Mouse (Mus musculus): ENCODE data around the gene Id2.

Id2 gene

DNA sequence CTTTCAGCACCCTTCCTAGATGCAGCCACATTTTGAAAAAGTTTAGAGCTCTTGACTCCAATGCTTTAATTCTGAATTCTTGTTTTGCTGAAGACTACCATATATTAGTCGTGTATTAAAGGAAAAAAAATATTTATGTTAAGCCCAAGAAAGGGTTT is at the start of gene Id2:
TSS of gene Id2 (minus strand) at position 89 of the 158 bp plus-strand sequence.
- no peak for DNase-seq (ENCODE audit: low read depth)

DNA sequence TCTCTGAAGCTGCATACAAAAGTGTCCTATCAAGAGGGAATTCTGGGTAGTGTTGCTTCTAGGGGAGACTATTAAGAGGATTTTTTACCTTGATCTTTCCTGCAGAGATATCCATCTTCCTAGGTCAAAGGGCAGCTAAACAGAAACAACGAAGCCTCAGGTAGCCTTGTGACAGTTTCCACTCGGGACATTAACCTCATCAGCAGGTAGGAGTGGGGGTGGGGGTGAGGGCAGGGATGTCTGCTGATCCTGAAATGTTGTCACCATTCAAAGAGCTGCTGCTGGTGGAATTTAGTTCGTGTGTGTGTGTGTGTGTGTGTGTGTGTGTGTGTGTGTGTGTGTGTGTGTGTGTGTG is 48.4 kb upstream of the Id2 start:
- DNase-seq (ENCODE audit: low read depth), result no peak

DNA sequence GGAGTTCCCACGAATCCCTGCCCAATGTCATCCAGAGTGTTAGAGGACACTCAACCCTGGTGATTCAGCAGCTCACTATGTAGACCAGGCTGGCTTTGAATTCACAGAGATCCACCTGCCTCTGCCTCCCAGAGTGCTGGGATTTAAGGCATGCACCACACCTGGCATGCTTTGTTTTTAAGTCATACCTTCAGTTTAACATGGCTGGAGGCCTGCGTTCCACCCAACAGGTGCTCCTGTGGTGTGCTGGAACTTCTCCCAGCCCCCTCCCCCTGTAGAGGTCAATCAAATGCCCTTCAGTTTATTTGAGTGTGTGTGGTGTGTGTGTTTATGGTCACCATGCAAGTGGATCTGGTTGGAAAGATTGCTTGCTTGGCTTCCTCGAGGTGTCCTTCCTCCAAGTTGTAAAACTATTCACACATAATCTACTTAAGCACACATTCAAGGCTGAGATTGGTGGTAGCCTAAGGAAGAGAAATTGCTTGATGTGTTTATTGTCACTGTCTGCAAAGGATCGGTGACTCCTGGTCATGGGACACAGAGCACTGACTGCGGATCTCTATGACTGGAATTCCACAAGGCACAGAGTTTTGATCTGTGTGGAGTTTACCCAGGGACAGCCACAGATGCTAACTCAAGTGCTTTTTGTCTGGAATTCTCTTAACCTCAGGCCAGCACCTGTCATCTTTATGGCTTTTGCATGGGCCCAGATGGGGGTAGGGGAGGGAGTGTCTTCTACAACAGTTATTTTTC is 47.8 kb upstream of the Id2 start:
- no peak for DNase-seq (ENCODE audit: low read depth)

DNA sequence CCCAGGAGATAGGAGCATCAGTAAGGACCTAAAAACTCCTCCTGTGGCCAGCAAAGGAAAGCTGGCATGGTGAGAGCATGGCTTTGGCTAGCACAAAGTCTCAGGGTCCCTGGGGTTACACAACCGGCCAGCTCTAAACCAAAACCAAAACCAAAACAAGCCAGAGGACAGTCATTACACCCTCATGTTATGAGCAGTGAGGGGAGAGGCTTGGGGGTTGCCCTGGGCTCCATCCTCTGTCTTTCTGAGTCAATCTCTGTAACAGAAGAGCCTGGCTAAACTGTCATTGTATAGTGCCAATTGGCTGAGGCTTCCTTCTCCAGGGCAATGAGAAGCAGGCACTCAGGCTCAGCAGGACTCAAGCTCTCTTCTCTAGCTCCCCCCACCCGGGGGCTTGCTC is 46.6 kb upstream of the Id2 start:
- no peak for DNase-seq (ENCODE audit: low read depth)

DNA sequence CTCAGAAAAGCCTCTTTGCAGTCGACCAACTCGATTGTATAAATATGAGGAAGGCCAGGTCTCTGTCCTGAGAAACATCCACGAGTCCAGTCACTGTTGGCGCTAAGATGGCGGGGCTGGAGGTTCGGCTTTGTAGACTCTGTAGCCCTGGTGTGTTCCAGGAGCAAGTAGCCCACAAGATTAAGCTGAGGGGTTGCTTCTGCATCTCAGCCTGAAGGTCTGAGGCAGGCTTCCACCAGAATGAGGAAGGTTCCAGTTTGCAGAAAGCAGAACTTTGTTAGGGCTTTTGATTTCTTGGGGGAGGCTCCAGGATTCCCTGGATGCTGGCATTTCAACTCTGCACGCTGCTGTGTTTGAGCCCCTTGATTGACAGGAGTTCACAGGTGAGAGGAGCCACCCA is 45.3 kb upstream of the Id2 start:
- no peak for DNase-seq (ENCODE audit: low read depth)

DNA sequence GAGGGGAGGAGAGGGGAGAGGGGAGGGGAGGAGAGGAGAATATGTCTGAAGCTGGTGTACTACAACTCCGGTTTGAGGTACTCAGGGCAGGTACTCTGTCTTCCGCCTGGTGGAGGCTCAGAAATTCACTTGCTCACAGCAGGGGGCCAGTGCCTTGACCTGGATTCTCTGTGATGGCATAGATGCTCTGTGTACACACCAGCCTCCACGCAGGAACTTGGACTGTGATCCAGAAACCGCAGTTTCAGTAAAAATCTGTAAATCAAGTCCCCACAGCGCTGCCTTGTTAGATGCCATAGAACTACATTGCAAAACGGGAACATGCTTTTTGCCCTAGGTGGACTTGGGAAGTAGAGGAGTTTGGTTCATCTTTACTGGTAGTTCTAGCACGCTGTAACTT is 44.4 kb upstream of the Id2 start:
- DNase-seq (ENCODE audit: low read depth), result no peak

DNA sequence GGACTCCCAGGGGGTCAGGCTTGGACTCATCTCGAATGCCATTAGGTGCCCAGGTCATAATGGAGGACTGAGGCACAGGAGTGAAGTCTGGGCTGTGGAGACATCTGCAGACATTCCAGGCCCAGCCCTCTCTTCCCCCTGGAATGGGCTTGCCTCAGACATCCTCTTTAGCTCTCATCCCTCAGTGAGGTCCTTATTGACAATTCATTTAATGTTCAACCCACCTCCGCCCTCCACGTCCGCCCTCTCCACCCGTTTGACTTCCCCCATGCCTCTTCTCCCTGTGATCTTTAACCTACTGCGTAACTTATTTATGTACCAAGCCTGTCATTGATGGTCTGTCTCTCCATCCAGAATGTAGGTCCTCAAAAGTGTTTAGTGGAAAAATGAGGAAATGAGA is 43.2 kb upstream of the Id2 start:
- no peak for DNase-seq (ENCODE audit: low read depth)

DNA sequence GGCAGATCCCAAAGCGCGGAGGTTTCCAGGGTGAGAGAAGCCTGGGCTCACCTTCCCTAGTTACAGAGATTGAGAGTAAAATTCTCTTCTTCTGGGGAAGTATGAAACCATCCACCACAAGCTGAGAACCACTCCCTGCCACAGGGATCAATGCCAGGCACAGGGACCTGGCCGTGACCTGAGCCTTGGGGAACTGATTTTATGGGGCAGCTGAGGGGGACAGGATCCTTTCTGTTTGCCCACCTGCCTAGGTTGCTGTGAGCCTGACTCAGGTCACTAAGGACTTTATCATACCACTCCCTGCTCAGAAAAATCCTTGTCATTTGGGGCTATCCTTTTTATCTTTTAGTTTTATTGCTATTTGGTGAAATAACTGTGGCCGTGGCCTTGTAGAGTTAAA is 41.7 kb upstream of the Id2 start:
- no peak for DNase-seq (ENCODE audit: low read depth)

DNA sequence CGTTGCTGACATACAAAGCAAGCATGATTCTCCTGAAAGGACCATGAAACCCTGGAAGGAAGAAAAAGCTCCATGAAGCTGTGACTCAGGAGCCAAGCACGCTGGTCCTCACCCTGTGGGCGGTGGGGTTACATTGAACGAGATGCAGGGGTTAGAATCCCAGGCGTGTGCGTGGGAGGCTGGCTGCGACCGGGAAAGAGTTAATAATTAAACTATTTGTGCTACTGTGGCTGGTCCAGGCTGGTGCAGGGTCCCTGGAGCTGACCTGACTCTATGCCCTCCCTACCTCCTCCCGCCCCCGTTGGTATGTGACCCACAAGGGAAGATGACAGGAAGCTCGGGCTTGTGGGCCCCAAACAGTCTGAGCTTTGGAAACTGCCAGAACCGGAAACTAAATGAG is 35.1 kb upstream of the Id2 start:
- no peak for DNase-seq (ENCODE audit: low read depth)

DNA sequence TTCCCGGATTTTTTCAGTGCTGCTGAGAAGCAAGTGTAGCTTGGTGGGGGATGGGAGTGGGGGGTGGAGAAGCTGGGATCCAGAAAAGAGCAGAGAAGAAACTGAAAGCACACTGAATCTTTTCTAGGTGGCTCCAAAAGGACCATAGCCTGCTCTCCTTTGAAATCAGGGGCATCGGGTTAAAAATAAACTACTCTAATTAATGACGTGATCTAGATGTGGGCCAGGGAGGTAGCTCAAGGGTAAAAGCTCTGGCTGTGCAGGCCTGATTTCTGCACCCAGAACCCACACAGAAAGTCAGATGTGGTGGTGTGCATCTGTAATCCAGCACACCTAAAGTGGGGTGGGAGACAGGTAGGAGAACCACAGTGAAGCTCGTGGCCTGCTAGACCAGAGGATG is 30.7 kb upstream of the Id2 start:
- no peak for DNase-seq (ENCODE audit: low read depth)

DNA sequence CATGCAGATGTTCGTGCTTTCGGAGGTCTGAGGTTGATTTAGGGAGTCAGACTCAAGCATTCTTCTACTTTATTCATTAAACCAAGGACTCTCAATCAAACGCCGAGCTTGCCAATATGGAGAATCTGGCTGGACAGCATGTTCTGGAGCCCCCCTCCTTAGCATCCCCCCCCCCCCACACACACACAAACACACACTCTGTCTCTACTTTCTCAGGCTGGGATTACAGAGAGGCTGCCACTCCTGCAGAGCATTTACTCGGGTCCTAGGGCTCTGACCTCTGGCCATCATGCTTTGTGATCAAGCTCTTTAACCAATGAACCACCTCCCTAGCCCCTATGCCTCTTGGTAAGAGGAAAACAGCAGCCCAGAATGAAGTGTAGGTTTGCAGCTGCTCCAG is 29.3 kb upstream of the Id2 start:
- DNase-seq (ENCODE audit: low read depth), result no peak

DNA sequence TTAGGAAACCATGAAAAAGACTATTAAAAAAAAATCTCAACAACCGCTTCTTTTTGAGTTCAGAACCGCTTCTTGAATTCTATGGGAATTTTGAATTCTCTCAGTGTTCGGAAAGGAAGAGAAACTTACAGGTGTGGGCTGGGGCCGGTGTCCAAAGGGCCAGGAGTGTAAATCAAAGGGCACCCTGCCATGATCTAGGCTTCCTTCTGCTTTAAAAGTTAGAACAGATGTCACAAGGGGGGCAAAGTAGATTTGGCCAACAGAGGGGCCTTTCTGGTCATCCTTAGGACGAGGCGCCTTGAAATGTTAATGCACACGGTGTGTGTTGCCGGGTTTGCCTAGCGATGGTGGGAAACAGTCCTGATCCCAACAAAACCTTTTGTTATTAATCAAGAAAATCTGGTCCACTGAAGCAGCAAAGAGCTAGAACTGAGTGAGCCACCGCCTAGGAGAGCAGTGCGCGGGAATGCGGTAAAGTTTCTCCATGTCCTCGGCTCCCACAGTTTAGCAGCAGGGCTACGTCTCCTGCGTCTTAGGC is 28.4 kb upstream of the Id2 start:
- no peak for DNase-seq (ENCODE audit: low read depth)

DNA sequence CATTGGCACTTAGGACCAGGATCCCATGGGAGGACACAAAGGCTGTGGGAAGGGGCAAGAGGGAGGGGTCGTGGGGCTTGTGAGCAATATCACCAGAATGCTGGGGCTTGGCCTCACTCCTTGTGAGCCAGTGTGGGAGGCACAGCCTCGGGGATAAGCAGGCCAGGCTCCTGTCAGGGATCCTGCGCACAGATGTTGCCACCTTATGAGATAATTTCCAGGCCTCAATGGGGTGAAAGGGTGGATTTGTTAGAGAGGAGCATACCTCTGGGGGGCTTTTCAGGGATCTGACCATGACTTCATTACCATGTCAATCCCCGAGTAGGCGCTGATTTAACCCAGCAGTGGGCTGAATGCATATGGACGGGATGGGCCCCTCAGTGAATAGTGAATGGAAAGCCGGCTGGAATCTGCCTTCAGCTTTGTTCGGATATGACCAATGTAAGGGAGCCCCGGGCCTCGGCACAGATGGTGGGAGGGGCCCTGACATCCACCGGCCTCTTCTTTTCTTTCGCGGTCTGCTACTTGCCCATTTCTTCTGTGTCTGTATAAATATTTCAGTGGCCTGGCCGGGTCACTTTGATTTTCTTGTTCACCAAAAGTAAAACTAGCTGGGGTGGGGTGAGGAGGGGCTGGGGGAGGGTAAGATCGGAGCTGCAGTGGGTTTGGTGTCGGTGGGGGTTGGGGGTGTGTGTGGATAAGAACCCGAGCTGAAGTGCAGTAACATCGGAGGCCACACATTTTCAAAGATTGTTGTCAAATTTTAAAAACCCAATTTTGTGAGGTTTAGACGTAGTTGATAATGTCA is 27.7 kb upstream of the Id2 start:
- DNase-seq (ENCODE audit: low read depth), result no peak

DNA sequence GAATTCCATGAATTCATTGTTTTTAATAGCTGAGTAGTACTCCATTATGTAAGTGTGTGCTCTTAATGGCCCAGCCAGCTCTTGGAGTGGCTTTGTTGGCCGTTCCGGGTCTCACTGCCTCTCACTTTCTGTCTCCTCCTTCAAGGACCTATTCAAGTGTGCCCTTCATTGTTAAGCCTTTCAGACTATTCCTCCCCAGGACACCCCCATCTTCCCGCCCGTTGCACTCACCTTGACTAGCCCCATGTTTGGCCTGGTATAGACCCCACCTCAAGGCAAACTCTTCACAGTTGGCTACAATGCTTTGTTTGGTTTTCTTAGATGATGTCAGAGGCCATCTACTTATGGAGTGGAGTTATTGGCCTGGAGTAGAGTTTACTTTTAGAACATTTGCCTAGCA is 23.8 kb upstream of the Id2 start:
- no peak for DNase-seq (ENCODE audit: low read depth)

DNA sequence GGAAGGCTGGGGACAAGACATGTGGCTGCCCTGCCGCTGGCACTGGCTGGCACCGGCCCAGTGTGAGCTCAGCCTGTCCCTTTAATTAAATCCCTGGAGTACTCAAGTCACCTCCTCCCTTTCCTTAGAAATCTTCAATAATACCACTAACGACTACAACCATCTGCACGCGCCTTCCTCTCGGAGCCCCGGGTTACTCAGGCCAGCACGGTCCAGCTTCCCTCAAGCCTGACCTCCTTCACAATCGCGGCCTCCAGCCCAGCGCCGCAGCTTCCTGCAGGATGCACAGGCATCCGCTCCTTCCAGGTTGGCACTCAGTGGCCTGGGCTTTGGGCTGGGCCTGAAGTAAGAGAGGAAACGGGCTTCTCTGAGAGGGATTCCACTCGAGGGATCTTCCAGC is 22.3 kb upstream of the Id2 start:
- DNase-seq (ENCODE audit: low read depth), result no peak

DNA sequence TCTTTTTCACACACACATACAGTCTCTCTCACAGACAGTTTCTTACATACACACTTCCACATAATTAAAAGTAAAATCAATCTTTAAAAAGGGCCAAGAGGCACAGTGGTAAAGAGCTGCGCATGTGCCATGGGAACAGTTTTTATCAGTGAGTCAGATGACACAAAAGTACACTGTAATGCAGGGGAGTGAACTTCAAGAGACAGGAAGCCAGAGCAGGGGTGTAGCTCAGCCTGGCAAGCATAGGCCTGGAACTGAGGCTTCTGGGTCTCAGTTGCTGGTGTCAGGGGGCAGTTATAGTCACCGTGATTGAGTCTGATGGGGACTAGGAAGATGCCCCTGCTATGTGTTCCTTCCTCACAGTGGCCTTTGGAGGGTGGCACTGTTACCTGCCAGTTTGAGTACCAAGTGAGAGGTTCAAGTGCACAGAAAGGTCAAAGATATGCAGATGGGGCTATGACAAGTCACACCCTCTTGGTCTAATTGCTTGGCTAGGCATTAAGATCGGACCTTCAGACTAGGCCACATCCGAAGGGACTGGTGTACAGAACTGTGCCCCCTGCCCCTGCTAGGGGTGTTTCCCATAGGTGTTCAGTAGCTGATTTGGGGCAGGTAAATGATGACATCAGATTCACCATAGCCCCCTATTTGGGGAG is 21.0 kb upstream of the Id2 start:
- DNase-seq (ENCODE audit: low read depth), result peak; percentile 59

DNA sequence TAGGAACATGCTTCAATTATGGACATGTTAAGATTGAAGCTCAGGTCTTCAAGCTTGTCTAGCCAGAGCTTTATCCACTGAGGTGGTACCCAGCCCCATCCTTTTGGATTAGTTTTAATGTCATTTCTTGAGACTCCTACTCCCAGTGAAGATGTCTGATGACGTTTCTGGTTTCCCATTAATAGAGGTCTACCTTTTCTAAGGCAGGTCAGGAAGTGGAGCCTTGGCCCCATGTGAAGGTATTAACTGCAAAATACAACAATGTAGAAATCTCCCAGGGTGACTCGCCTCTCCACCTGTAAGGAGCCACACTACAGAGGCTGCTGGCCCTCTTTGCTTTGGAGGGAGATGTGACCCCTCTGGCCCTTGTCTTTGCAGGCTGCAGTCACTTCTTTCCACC is 19.2 kb upstream of the Id2 start:
- DNase-seq (ENCODE audit: low read depth), result no peak

DNA sequence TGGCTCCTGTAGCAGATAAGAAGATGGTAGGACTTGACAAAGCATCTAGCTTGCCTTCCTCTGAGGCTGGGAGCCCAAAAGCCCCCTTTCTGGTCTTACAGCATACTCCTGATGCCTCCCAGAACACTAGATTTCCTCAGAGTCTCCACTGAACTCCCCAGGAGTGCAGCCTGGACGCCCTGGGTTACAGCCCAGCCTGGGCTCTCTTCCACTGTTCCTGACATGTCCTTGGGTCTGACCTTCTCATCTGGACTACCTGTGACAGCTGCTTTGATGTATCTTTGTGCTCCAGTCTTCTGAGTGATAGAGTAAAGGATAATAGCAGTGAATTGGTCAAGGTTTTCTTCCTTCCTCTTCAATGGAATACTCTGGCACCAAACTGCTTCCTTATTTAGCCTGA is 17.5 kb upstream of the Id2 start:
- DNase-seq (ENCODE audit: low read depth), result no peak

DNA sequence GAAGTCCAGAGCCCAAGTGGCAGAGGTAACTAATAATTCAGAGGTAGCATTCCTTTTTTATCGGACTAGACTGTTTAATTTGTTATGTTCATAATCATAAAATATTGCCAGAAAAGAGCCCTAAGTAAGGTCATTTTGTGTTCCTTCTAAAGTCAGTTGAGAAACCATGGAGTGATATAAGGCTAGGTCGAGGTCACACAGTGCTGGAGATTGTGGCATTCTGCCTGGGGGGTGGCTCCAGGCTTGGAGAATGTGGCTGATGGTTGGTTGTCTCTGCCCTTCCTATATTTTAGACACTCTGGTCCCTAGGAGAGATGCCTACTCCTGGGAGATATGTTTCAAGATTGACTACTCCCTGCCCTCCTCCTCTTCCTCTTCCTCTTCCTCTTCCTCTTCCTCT is 16.4 kb upstream of the Id2 start:
- DNase-seq (ENCODE audit: low read depth), result no peak

DNA sequence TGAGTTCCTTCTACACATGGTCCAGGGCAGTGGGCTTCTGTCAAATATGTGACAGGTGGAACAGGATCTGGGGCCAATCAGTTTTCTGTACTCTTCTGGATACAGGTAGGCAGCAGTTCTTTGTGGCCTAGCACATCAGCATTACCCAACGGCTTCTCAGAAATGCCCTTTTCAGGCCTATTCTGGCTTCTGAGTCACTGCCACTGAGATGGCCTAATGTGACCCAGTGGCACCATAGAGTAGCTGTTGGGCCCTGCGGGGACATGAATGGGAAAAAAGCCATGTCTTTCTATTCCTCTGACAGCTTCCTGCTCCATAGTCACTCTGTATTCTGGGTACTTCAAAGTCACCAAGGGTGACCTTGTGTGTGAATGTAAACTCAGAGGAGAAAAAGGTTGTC is 15.9 kb upstream of the Id2 start:
- DNase-seq (ENCODE audit: low read depth), result no peak

DNA sequence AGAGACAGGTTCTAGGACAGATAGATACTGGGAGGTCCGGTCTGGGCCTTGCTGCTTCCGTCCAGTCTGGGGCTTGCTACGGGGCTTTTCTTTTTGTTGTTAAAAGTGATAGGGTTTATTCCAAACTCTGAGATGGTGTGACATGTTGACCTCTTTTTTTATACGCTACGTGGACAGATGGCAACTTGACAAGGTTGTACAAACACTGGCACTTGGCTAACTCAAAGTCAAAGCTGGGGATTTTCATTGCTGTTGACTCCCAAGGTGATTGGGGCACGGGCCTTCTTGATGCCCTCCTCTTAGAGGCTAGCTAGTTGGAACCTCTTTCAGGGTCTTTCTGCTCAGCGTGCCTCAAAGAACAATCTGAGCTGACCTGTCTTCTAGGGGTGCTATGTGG is 13.7 kb upstream of the Id2 start:
- DNase-seq (ENCODE audit: low read depth), result no peak

DNA sequence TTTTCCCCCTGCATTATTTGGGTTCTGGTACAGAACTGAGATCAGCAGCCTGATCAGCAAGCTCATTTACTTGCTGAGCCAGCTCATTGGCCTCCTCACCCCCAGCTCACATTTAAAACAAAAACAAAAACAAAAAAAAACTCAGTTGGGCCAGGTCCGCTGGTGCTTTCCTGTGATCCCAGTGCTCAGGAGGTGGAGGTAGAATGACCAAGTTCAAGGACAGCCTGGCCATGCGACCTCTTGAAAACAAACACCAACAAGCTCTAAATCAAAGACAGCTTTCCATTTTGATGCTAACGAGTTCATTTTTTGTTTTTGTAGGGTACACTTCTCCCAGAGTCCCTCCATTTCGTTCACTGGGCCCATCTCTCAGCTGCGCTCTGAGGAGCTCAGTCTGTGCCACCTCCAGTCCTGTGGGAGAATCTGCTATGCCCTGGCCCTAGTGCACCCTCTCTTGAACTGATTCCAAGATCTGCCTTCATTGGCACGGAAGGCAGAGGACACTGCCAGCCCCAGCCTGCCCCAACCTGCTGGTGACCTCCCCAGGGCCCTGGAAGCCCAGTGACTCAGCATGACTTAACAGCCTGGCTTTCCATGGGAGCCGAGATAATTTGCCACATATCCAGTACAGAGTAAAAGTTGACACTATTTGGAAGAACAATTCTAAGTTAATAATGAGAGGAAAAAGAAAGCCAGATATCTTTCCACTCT is 13.2 kb upstream of the Id2 start:
- DNase-seq (ENCODE audit: low read depth), result no peak

DNA sequence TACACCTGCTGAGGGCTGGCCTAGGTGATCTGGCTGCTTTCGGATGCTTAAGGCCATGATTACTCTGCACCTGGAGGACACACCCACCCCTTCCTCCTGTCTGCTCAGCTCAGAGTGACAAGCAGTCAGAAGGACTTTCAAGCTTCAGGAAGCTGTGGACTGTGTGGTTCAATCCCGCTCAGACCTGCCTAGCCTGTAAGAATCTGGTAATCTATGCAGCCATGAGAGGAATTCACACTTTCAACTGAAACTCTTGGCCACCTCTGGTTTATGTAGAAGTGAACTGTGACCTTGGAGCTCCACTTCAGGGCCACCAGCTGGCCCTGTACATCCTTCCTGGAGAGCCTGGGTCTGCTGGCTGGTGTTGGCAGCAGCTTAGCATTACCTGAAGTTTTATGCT is 11.9 kb upstream of the Id2 start:
- DNase-seq (ENCODE audit: low read depth), result no peak
